Comparison of ENCODE assay signal across 8 mouse cellular contexts in the genomic region with DNA sequence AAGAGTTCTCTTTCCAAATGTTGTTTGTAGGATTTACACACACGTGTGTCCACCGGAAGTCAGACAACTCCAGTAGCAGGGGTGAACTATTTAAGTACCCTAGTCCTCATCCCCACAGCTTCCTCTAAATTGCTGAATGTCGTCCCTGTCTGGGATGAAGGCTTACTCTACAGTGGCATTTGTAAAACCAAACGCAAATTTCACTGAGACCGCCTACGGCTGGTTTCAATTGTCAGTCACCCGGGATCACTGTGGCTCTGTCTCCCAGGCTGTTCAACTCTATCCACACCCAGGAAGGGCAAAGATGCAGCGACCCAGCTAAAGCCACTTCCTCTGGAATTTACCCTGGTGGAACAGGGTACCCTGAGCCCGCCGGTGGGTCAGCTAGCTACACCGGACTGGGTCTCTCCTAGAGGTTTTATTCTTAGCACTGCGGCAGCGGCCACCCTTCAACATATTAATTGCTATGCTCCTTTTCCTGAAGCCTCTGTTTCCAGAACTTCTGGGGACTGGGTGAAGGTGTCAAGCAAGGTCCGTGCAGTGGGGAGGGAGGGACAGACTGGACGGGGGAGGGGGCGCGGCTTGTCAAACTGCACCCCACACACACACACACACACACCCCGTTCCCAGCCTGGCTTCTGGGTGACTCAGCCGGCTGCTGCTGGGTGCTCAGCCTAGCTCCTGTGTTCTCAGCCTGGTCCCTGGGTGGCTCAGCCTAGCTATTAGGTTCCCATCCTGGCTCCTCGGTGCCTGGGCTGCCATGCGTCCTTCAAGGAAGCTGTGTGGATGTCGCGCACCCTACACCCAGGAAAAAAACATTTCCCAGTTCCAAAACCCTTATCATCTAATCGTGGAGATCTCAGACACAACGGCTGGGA. TPM values are rescaled to one million over a fixed set of nuclear protein-coding genes. Genes with fewer than 3 reads are reported as not detected.
DNase-seq lines count a peak whose midpoint lies in the region; ATAC-seq and TF ChIP-seq lines count a peak whose summit lies in the region.

No protein-coding gene starts in this region.

- ATAC-seq in kidney, embryonic 16.5 days (ENCODE audit: low FRiP score, low TSS enrichment), result peak; percentile 70
- ATAC-seq in forebrain, embryonic 14.5 days, result peak; percentile 51
- no peak for ATAC-seq in intestine, postnatal 0 days
- ATAC-seq in liver, embryonic 16.5 days (ENCODE audit: low read depth), result no peak
- peak; percentile 64 for ATAC-seq in neural tube, embryonic 15.5 days (ENCODE audit: low FRiP score)

- H3K4me1 ChIP-seq in kidney, embryonic 16.5 days (ENCODE audit: insufficient read depth, low read length), result peaks cover 13% of the 10 kb centered on the region
- H3K4me1 ChIP-seq in forebrain, embryonic 14.5 days (ENCODE audit: control insufficient read depth, insufficient read depth, low read length), result peaks cover 9% of the 10 kb centered on the region
- no peaks in the 10 kb centered on the region for H3K4me1 ChIP-seq in intestine, postnatal 0 days (replicated peaks; ENCODE audit: control insufficient read depth, insufficient read depth, low read length)
- peaks cover 2% of the 10 kb centered on the region; the same call in 1 of the 2 replicates for H3K4me1 ChIP-seq in liver, embryonic 16.5 days (ENCODE audit: control insufficient read depth, low read depth, low read length)
- H3K4me1 ChIP-seq in neural tube, embryonic 15.5 days, result peaks cover 18% of the 10 kb centered on the region

- H3K27me3 ChIP-seq in kidney, embryonic 16.5 days (ENCODE audit: insufficient read depth, low read length), result peaks cover 26% of the 10 kb centered on the region
- peaks cover 8% of the 10 kb centered on the region for H3K27me3 ChIP-seq in forebrain, embryonic 14.5 days (replicated peaks; ENCODE audit: control insufficient read depth, insufficient read depth, low read length)
- peaks cover 24% of the 10 kb centered on the region for H3K27me3 ChIP-seq in intestine, postnatal 0 days (replicated peaks; ENCODE audit: control insufficient read depth, insufficient read depth, low read length)
- peaks cover 31% of the 10 kb centered on the region for H3K27me3 ChIP-seq in liver, embryonic 16.5 days (ENCODE audit: control insufficient read depth, insufficient read depth, low read depth, low read length)
- peaks cover 3% of the 10 kb centered on the region; the same call in 1 of the 2 replicates for H3K27me3 ChIP-seq in neural tube, embryonic 15.5 days (replicated peaks)

- H3K4me3 ChIP-seq in kidney, embryonic 16.5 days (ENCODE audit: low read length), result peak overlapping the region; percentile 68
- peak overlapping the region; percentile 63 for H3K4me3 ChIP-seq in forebrain, embryonic 14.5 days (ENCODE audit: low read depth, low read length)
- peak overlapping the region; percentile 51 for H3K4me3 ChIP-seq in intestine, postnatal 0 days (ENCODE audit: low read depth, low read length)
- peak overlapping the region; percentile 48; the same call in 1 of the 2 replicates for H3K4me3 ChIP-seq in liver, embryonic 16.5 days (ENCODE audit: low read depth, low read length)
- H3K4me3 ChIP-seq in neural tube, embryonic 15.5 days (replicated peaks), result peak overlapping the region; percentile 78

- no peak for DNase-seq in kidney, adult 18-20 months
- DNase-seq in brain, embryonic 14.5 days (ENCODE audit: low read depth), result peak; percentile 43
- DNase-seq in forebrain, embryonic 14.5 days (ENCODE audit: low spot score), result peak; percentile 28
- DNase-seq in B cell, adult 2 months, result no peak

- peak overlapping the region; percentile 9; the same call in 1 of the 2 replicates for H3K9ac ChIP-seq in kidney, embryonic 16.5 days (replicated peaks; ENCODE audit: low read length)
- peak overlapping the region; percentile 73 for H3K9ac ChIP-seq in forebrain, embryonic 14.5 days (ENCODE audit: low read length)
- no peak overlapping the region for H3K9ac ChIP-seq in intestine, postnatal 0 days (ENCODE audit: low read depth, low read length)
- H3K9ac ChIP-seq in liver, embryonic 16.5 days (ENCODE audit: low read depth, low read length), result no peak overlapping the region
- peak overlapping the region; percentile 75 for H3K9ac ChIP-seq in neural tube, embryonic 15.5 days (replicated peaks)

- H3K27ac ChIP-seq in kidney, embryonic 16.5 days (ENCODE audit: low read length), result no peak overlapping the region
- no peak overlapping the region for H3K27ac ChIP-seq in forebrain, embryonic 14.5 days (ENCODE audit: low read depth, low read length)
- no peak overlapping the region for H3K27ac ChIP-seq in intestine, postnatal 0 days (ENCODE audit: low read depth, low read length)
- H3K27ac ChIP-seq in liver, embryonic 16.5 days (ENCODE audit: low read length), result no peak overlapping the region
- H3K27ac ChIP-seq in neural tube, embryonic 15.5 days (replicated peaks), result peak overlapping the region; percentile 81; the same call in 1 of the 2 replicates

- H3K4me2 ChIP-seq in kidney, embryonic 16.5 days (replicated peaks; ENCODE audit: low read depth, low read length), result peak overlapping the region; percentile 100
- peak overlapping the region; percentile 97 for H3K4me2 ChIP-seq in forebrain, embryonic 14.5 days (ENCODE audit: low read length)
- peak overlapping the region; percentile 97 for H3K4me2 ChIP-seq in intestine, postnatal 0 days (replicated peaks; ENCODE audit: low read depth)
- peak overlapping the region; percentile 66; the same call in 1 of the 2 replicates for H3K4me2 ChIP-seq in liver, embryonic 16.5 days (ENCODE audit: low read depth, low read length)
- peak overlapping the region; percentile 94 for H3K4me2 ChIP-seq in neural tube, embryonic 15.5 days

- 4% methylated on average over 25 of the region's 25 CpGs for WGBS in kidney, embryonic 16.5 days
- 6% methylated on average over 25 of the region's 25 CpGs for WGBS in forebrain, embryonic 14.5 days
- WGBS in intestine, postnatal 0 days, result 11% methylated on average over 24 of the region's 25 CpGs
- WGBS in liver, embryonic 16.5 days (ENCODE audit: insufficient replicate concordance), result 7% methylated on average over 22 of the region's 25 CpGs
- 5% methylated on average over 23 of the region's 25 CpGs for WGBS in neural tube, embryonic 15.5 days

- no peak for TF ChIP-seq CTCF in brain, embryonic 14.5 days (IDR thresholded peaks at IDR 0.05; ENCODE audit: borderline replicate concordance, extremely low read depth, insufficient read depth, insufficient read length)
- no peak for TF ChIP-seq CTCF in intestine, postnatal 0 days (IDR thresholded peaks at IDR 0.05; ENCODE audit: low read depth)

- H3K9me3 ChIP-seq in kidney, embryonic 16.5 days (ENCODE audit: low read length), result no peaks in the 10 kb centered on the region
- H3K9me3 ChIP-seq in forebrain, embryonic 14.5 days (replicated peaks; ENCODE audit: control insufficient read depth, low read length), result no peaks in the 10 kb centered on the region
- H3K9me3 ChIP-seq in intestine, postnatal 0 days (ENCODE audit: control insufficient read depth), result no peaks in the 10 kb centered on the region
- no peaks in the 10 kb centered on the region for H3K9me3 ChIP-seq in liver, embryonic 16.5 days (replicated peaks; ENCODE audit: control insufficient read depth, low read length)
- no peaks in the 10 kb centered on the region for H3K9me3 ChIP-seq in neural tube, embryonic 15.5 days (replicated peaks)

- TF ChIP-seq POLR2A in brain, embryonic 14.5 days (IDR thresholded peaks at IDR 0.05; ENCODE audit: borderline replicate concordance, extremely low read depth, insufficient read depth, insufficient read length, poor library complexity, severe bottlenecking), result no peak

- no peaks in the 10 kb centered on the region for H3K36me3 ChIP-seq in kidney, embryonic 16.5 days (ENCODE audit: insufficient read depth, low read length)
- no peaks in the 10 kb centered on the region for H3K36me3 ChIP-seq in forebrain, embryonic 14.5 days (ENCODE audit: control insufficient read depth, insufficient read depth, low read length)
- no peaks in the 10 kb centered on the region for H3K36me3 ChIP-seq in intestine, postnatal 0 days (ENCODE audit: control insufficient read depth, insufficient read depth)
- H3K36me3 ChIP-seq in liver, embryonic 16.5 days (ENCODE audit: control insufficient read depth, insufficient read depth), result no peaks in the 10 kb centered on the region
- H3K36me3 ChIP-seq in neural tube, embryonic 15.5 days, result no peaks in the 10 kb centered on the region

RNA-seq across cellular contexts. Expression of gene Nebl, which starts 1.3 kb away (rescaled TPM):
- polyA plus RNA-seq in kidney, embryonic 16.5 days (2015; fragmentation: Nextera tagmentation; extraction: Ambion mirVana), result 9.4 and 9.7 TPM in 2 replicates
- 6.6 and 9.1 TPM in 2 replicates for polyA plus RNA-seq in brain, embryonic 14.5 days (2012; rRNA removed)
- 3.5 and 5.8 TPM in 2 replicates for polyA plus RNA-seq in forebrain, embryonic 14.5 days (2014; fragmentation: Nextera tagmentation; extraction: Ambion mirVana)
- 0.22 and 0.33 TPM in 2 replicates for polyA plus RNA-seq in intestine, postnatal 0 days (2015; fragmentation: Nextera tagmentation; extraction: Ambion mirVana)
- polyA plus RNA-seq in liver, embryonic 16.5 days (2015; fragmentation: Nextera tagmentation; extraction: Ambion mirVana), result 0.22 and 0.27 TPM in 2 replicates
- polyA plus RNA-seq in neural tube, embryonic 15.5 days (2015; fragmentation: Nextera tagmentation; extraction: Ambion mirVana), result 13.7 and 14.3 TPM in 2 replicates

Comparison
In these comparisons a context has a peak if more than half of its experiments do, and no peak if none do; other contexts are left out.
1. ATAC-seq: peak in kidney, embryonic 16.5 days (single experiment), forebrain, embryonic 14.5 days (single experiment) and neural tube, embryonic 15.5 days (single experiment); none in intestine, postnatal 0 days (single experiment) and liver, embryonic 16.5 days (single experiment).
2. H3K9ac ChIP-seq: peak in kidney, embryonic 16.5 days (single experiment), forebrain, embryonic 14.5 days (single experiment) and neural tube, embryonic 15.5 days (single experiment); none in intestine, postnatal 0 days (single experiment) and liver, embryonic 16.5 days (single experiment).
3. DNase-seq: peak in brain, embryonic 14.5 days (single experiment) and forebrain, embryonic 14.5 days (single experiment); none in kidney, adult 18-20 months (single experiment) and B cell, adult 2 months (0 of 2).
4. Peak in every context shown above with its lines, with median percentiles within 50 percentile points of each other: H3K4me2 ChIP-seq and H3K4me3 ChIP-seq.